Mouse (Mus musculus): ENCODE data around the gene Snapin.

GRCm38 (mm10) chr3:90461935-90462334 lies 28.9 kb downstream of the Snapin start:
- no peak for TF ChIP-seq CTCF (IDR thresholded peaks at IDR 0.05; ENCODE audit: borderline replicate concordance, insufficient read depth, low read depth, low read length)
- no peak for TF ChIP-seq POLR2A (IDR thresholded peaks at IDR 0.05; ENCODE audit: borderline replicate concordance, insufficient read depth, low read length)
